Mouse (Mus musculus) kidney, embryonic 15.5 days (tissue): ENCODE data around the gene Msx1. TPM values are rescaled to one million over a fixed set of nuclear protein-coding genes. Genes with fewer than 3 reads are reported as not detected.
"Not testable (repeated sequence)": the region's sequence is repeated elsewhere in the genome, so short reads cannot be mapped to it uniquely, and the experiment has no call there.

Experiments
- ATAC-seq: fragments of 200-750 bp; cut with Nextera tagmentation; replicated peaks from 2 replicates; pipeline ENCODE4 v1.8.0; 2017; ENCODE audit warnings: moderate TSS enrichment; ENCODE audit not compliant: low FRiP score
- H3K27ac ChIP-seq: fragments of 300-500 bp; sonication (generic); 2 replicates; pipeline ENCODE4 v1.5.1; 2015; ENCODE audit warnings: mild to moderate bottlenecking, inconsistent platforms
- H3K27me3 ChIP-seq: fragments of 300-500 bp; sonication (generic); 2 replicates; pipeline ENCODE4 v1.6.1; 2015; ENCODE audit warnings: inconsistent platforms
- H3K36me3 ChIP-seq: fragments of 300-500 bp; sonication (generic); 2 replicates; pipeline ENCODE4 v1.6.1; 2015; ENCODE audit warnings: inconsistent platforms
- H3K4me1 ChIP-seq: fragments of 300-500 bp; sonication (generic); 2 replicates; pipeline ENCODE4 v1.6.1; 2015; ENCODE audit warnings: inconsistent platforms
- H3K4me2 ChIP-seq: fragments of 300-500 bp; sonication (generic); 2 replicates; pipeline ENCODE4 v1.6.1; 2015; ENCODE audit warnings: moderate library complexity, mild to moderate bottlenecking, inconsistent platforms
- H3K4me3 ChIP-seq: fragments of 300-500 bp; sonication (generic); replicated peaks from 2 replicates; pipeline ENCODE4 v1.5.1; 2015; ENCODE audit warnings: mild to moderate bottlenecking, inconsistent platforms
- H3K9ac ChIP-seq: fragments of 300-500 bp; sonication (generic); 2 replicates; pipeline ENCODE4 v1.6.1; 2015; ENCODE audit warnings: mild to moderate bottlenecking, inconsistent platforms
- H3K9me3 ChIP-seq: fragments of 300-500 bp; sonication (generic); replicated peaks from 2 replicates; pipeline ENCODE4 v1.6.1; 2016; ENCODE audit warnings: inconsistent platforms
- WGBS: fragments of 180-500 bp; shearing (Covaris S2); methylation state at CpG from one replicate; pipeline ENCODE4 v1.1.7; 2015; ENCODE audit warnings: mixed read lengths; 5-methylcytosine and 5-hydroxymethylcytosine counted together
- polyA plus RNA-seq: library from polyadenylated mRNA; unstranded; fragments of >200 nt; fragmentation: Nextera tagmentation; extraction: Ambion mirVana; gene quantifications from 2 replicates; pipeline ENCODE4 v1.2.1, GENCODE M21; 2015

Gene Msx1
- polyA plus RNA-seq, 1 experiment from 2014 or later: 2.9 TPM

DNA sequence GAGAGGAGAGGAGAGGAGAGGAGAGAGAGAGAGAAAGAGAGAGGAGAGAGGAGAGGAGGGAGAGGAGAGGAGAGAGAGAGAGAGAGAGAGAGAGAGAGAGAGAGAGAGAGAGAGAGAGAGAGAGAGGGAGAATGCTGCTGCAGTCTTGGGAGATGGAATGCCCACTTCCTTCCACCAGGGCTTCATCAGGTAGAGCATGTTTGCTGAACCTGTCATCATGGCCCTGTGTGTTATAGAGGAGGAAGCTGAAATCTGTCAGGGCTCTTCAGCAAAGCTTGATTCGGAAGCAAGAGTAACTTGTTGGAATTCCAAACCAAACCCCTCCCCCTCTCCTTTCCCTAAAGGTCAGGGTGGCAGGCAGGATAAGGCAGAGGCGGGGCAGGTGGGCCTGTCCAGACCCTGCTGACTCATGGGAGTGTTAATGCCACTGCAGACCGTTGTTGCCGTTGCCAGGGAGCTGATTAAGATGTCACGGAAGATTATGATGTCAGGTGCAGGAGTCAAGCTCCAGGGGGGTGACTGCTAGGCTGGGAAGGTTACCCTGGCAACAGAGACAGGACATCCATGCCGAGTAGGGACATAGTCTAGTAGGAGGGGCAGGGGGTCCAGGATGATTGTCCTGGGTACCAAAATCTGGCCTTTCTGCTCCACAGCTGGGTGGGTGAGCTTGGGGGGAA is 11.3 kb upstream of the Msx1 start:
- no peak for ATAC-seq
- H3K27ac ChIP-seq: no peak overlapping the region
- WGBS: 12% methylated on average over 6 of the region's 6 CpGs
- no peak overlapping the region for H3K4me3 ChIP-seq
- no peaks in the 10 kb centered on the region for H3K36me3 ChIP-seq
- H3K9ac ChIP-seq: no peak overlapping the region
- no peak overlapping the region for H3K4me2 ChIP-seq
- no peaks in the 10 kb centered on the region for H3K9me3 ChIP-seq
- no peaks in the 10 kb centered on the region for H3K4me1 ChIP-seq
- H3K27me3 ChIP-seq: peaks cover 93% of the 10 kb centered on the region

DNA sequence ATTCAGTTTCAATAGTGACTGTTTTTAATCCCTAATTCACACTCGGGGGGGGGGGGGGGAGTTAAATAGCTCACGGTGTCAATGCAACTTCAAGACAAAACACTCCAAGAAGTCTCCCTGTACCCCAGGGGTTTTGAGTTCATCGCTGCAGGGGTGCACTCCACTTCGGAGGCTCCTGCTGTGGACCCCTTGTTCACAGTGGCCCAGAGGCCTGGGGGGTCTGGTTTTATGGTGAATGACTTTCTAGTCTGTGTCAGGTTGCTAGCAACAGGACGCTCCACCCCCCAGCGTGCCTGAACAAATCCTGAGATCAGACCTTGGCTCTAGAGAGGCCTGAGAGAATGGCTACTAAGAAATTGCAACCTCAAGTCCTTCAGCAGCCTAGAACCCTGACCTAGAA is 8.4 kb upstream of the Msx1 start:
- 9% methylated on average over 6 of the region's 6 CpGs for WGBS
- H3K36me3 ChIP-seq: no peaks in the 10 kb centered on the region
- H3K9me3 ChIP-seq: no peaks in the 10 kb centered on the region
- no peaks in the 10 kb centered on the region for H3K4me1 ChIP-seq
- peaks cover 98% of the 10 kb centered on the region for H3K27me3 ChIP-seq
- no peak for ATAC-seq
- no peak overlapping the region for H3K4me2 ChIP-seq
- no peak overlapping the region for H3K4me3 ChIP-seq
- H3K27ac ChIP-seq: no peak overlapping the region
- H3K9ac ChIP-seq: no peak overlapping the region

DNA sequence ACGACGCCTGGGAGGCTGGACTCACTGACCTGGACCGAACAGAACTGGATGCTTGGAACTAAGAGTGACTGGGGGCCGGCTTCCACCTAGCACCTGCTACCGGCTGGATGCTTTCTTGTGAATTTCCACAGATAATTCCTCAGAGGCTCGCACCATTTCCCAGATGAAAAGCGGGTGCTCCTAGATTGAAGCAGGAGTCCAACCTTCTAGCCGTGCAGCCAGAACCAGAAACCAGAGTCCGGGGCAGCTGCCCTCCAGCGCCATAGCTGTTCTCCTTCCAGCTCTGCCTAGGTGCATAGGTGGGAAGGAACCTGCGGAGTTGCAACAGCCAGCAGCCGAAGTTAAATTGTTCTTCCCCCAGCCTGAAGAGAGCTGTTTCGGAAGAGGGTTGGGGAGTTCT is 7.6 kb upstream of the Msx1 start:
- no peaks in the 10 kb centered on the region for H3K36me3 ChIP-seq
- no peak overlapping the region for H3K27ac ChIP-seq
- H3K9ac ChIP-seq: no peak overlapping the region
- no peak for ATAC-seq
- H3K4me3 ChIP-seq: no peak overlapping the region
- 5% methylated on average over 13 of the region's 13 CpGs for WGBS
- no peak overlapping the region for H3K4me2 ChIP-seq
- H3K27me3 ChIP-seq: peaks cover 98% of the 10 kb centered on the region
- no peaks in the 10 kb centered on the region for H3K9me3 ChIP-seq
- H3K4me1 ChIP-seq: peaks cover 6% of the 10 kb centered on the region

DNA sequence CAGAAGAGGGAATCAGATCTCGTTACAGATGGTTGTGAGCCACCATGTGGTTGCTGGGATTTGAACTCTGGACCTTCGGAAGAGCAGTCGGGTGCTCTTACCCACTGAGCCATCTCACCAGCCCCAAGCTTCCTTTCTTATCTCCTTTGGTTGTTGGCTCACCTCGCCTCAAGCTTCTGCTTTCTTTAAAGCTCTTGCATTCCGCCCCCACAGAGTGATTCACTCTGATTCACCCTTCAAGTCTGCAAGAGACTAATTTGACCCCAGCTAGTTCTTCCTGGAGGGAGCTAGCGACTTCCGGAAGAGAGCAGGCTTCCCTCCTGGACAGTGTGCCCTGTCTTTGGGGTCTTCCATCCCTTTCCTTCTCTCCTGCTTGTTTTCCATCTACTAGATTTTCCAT is 6.1 kb upstream of the Msx1 start:
- H3K9me3 ChIP-seq, H3K4me2 ChIP-seq, H3K36me3 ChIP-seq, H3K4me3 ChIP-seq, H3K27ac ChIP-seq, H3K9ac ChIP-seq, ATAC-seq: not testable (repeated sequence)
- 19% methylated on average over 6 of the region's 7 CpGs for WGBS
- Histone ChIP-seq H3K4me1 (peaks cover 13% of the 10 kb centered on the region), H3K27me3 (peaks cover 98% of the 10 kb centered on the region)

DNA sequence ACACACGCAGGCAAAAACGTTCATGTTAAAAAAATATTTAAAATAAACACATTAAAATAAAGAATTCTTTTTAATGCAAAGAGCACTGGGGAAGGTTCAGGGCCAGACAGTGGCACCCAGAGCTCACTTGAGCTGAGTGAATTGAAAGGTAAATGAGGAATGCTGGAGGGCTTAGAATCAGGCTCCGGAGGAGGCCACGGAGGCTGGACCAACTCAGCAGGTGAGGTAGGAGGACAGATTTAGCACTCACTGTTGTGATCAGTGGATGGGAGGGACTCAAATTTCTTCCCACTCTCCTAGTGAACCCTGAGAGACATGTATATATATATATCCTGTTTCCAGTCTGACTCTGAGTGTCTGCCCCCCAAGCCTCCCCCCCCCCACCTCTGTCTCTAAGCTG is 5.5 kb upstream of the Msx1 start:
- Histone ChIP-seq H3K36me3 (no peaks in the 10 kb centered on the region), H3K4me1 (peaks cover 13% of the 10 kb centered on the region), H3K27me3 (peaks cover 100% of the 10 kb centered on the region), H3K4me2 (no peak overlapping the region), H3K27ac (no peak overlapping the region), H3K4me3 (no peak overlapping the region), H3K9ac (no peak overlapping the region), H3K9me3 (no peaks in the 10 kb centered on the region)
- WGBS: 3% methylated on average over 4 of the region's 4 CpGs
- no peak for ATAC-seq

DNA sequence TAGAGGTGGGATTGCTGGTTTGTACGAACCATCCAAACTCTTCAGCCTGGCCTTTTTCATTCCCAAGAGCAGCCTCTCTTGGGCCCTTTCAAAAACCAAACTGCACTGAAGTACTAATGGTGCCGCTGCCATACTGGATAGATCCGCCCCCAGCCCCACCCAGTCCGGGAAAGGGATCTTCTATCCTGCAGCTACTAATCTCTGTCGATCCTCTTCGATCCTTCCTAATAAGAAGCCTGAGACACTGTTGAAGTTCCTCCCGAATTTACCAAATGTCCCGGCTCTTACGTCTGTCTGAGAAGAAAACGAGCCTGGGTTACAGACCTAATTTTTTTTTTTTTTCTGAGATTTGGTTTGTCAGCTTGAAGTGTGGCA is 4.9 kb upstream of the Msx1 start:
- Histone ChIP-seq H3K9ac (no peak overlapping the region), H3K27me3 (peaks cover 100% of the 10 kb centered on the region), H3K4me3 (no peak overlapping the region), H3K4me1 (peaks cover 18% of the 10 kb centered on the region), H3K27ac (no peak overlapping the region), H3K36me3 (no peaks in the 10 kb centered on the region), H3K9me3 (no peaks in the 10 kb centered on the region), H3K4me2 (no peak overlapping the region)
- ATAC-seq: no peak
- WGBS: 2% methylated on average over 10 of the region's 10 CpGs

DNA sequence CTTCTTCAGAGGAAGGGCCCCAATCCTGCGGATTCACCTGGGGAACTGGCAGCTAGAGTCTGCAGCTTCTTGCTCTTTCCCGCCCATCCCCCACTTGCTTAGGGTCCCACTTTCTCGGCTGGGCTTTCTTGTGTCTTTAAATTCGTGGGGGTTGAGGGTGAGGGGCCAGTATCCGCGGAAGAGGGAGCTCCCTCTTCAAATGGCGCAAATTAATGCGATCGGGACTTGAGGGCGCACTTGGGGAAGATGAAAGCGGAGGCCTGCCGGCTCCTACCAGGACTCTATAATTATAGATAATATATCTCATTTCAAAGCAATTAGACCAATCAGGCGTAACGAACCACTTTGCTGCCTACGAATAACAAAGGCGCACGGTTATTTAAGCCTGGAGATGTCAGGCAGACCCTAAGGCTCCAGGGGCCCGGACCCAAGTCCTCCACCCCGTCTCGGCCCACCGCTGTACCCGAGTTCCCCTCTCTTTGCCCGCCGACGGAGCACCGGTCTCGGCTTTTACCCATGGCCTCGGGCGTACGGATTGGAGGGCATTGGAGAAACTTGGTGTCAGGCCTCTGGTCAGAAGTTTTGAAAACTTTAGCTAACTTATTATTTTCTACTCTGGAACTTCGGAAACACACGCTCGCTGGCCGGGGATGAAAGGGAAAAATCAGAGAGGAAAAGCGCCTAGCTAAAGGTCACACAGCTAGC is 4.4 kb upstream of the Msx1 start:
- no peak overlapping the region for H3K4me2 ChIP-seq
- H3K4me1 ChIP-seq: peaks cover 24% of the 10 kb centered on the region
- 1% methylated on average over 35 of the region's 35 CpGs for WGBS
- H3K27ac ChIP-seq: no peak overlapping the region
- H3K4me3 ChIP-seq: no peak overlapping the region
- H3K9ac ChIP-seq: no peak overlapping the region
- peaks cover 100% of the 10 kb centered on the region for H3K27me3 ChIP-seq
- no peak for ATAC-seq
- H3K36me3 ChIP-seq: no peaks in the 10 kb centered on the region
- H3K9me3 ChIP-seq: no peaks in the 10 kb centered on the region

DNA sequence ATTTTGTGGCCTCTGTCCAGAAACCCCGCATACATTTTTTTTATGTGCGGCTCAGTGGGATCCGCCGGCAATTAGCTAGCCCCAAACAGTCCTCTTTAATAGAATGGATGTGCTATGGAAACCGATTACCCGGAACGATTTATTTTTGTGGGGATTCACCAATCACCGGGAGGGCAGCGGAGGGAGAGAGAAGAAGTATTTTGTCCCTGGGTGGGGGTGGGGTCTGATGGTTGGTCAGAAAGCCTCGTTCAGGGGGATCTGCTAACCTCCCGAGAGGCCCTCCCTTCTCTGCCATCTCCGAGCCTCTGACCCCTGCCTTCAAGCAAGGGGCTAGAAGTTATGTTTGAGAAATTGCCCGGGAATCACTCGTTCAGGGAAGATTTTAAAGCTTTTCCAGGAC is 3.6 kb upstream of the Msx1 start:
- Histone ChIP-seq H3K27ac (no peak overlapping the region), H3K27me3 (peaks cover 100% of the 10 kb centered on the region), H3K9me3 (no peaks in the 10 kb centered on the region), H3K9ac (no peak overlapping the region), H3K4me2 (no peak overlapping the region), H3K36me3 (no peaks in the 10 kb centered on the region), H3K4me3 (no peak overlapping the region), H3K4me1 (peaks cover 31% of the 10 kb centered on the region)
- under 1% methylated on average over 14 of the region's 14 CpGs for WGBS
- no peak for ATAC-seq

DNA sequence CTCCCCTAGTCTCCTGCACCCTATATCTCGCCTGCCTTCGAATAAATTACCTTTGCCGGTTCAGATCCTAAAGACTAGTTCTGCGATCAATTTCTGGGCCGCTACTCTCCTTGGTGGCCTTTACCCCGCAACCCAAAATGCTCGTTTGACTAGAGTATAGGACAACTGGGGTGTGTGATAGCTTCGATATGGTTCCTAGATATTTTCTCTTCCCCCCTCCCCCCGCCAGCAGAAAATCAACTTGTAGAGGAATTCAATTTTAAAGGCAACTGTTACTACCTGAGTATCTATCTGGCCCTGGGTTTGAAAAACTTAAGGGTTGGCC is 3.2 kb upstream of the Msx1 start:
- Histone ChIP-seq H3K4me3 (no peak overlapping the region), H3K9ac (no peak overlapping the region), H3K4me2 (peak overlapping the region; percentile 15; the same call in 1 of the 2 replicates), H3K9me3 (no peaks in the 10 kb centered on the region), H3K27ac (no peak overlapping the region), H3K36me3 (no peaks in the 10 kb centered on the region), H3K4me1 (peaks cover 33% of the 10 kb centered on the region), H3K27me3 (peaks cover 100% of the 10 kb centered on the region)
- ATAC-seq: no peak
- 1% methylated on average over 9 of the region's 9 CpGs for WGBS

DNA sequence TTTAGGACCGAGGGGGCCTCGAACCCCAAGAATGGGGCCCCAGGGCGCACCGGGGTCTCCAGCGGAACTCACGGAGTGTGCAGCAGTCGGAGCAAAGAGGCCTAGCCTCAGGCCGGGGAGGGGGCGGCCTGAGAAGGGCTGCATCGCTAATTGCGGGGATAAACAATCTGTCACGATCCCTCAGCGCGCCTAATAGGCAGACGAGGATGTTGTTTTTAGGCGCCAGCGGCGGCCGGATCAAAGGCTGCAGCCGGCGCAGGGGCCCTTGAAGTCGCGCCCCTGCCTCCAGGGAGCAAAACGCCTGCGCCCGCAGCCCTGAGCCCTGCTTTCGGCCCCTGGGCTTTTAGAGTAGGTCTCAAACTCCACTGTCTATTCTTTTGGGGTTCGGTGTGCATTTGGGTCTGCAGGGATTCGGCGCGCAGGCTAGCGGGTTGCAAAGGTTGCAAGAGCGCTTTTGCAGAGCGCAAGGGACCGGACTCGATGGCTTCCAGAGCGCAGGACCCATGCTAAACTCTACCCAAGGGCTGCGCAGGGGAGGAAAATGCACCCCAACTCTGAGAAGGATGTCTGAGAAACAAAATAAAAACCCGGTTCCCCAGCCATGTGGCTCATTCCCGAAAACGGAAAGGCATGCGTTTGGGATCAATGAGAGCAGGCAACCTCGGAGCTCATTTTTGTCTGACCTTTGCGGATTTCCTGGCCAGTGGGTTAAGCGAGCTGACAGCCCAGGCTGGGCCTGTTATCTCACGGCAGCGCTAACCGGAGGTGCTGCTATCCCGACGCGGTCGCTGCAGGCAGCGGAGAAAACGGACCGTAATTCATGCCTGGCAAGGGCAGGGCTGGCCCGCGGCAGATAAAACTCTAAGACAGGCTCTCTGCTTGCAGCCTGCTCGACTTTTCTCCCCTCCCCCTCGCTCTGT is 2.6 kb upstream of the Msx1 start:
- H3K4me1 ChIP-seq: peaks cover 33% of the 10 kb centered on the region
- no peak for ATAC-seq

DNA sequence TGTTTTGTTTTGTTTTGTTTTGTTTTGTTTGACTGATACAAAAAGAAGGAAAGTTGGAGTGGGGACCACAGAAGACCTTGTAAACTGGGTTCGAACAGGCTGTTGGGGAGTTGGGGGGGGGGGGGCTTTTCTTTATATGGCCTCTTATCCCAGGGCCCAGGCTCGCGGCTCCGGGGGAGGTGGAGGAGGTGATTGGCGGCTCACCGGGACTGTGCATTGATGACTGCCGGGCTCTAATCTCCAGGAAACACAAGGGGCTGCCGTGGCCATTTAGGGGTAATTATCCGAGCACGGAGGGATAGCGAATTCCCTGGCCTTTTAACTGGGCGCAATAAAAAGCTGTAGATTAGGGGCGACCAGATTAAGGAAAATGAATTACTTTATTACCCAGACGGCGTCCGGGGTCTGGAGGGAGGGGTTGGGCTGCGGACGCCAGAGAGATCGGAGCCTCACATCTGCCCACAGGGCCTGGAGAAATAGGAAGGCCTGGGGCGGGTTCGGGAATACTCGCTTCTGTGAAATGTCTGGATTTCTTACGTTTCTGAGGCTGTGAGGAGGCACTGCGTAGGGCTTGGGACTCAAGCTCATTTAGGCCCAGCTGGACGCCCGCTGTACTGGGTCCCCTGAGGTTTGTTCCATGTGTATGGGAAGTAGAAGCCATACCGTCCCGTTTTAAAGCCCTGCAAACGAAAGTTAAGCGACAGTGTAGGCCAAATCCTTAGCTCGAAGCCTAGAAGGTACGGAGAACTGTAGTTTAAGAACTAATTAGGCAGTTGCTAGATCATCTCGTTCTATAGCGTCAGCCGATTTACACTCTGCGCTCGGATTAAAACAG is 1.4 kb upstream of the Msx1 start:
- H3K4me2 ChIP-seq: no peak overlapping the region
- no peak overlapping the region for H3K9ac ChIP-seq
- H3K4me3 ChIP-seq: no peak overlapping the region
- H3K27me3 ChIP-seq: peaks cover 100% of the 10 kb centered on the region
- H3K36me3 ChIP-seq: no peaks in the 10 kb centered on the region
- H3K9me3 ChIP-seq: no peaks in the 10 kb centered on the region
- peaks cover 38% of the 10 kb centered on the region for H3K4me1 ChIP-seq
- under 1% methylated on average over 37 of the region's 37 CpGs for WGBS
- no peak overlapping the region for H3K27ac ChIP-seq
- no peak for ATAC-seq

More for the DNA sequence above, 2.6 kb upstream of the Msx1 start:
- H3K9ac ChIP-seq: no peak overlapping the region
- H3K4me3 ChIP-seq: no peak overlapping the region
- H3K36me3 ChIP-seq: no peaks in the 10 kb centered on the region
- peaks cover 100% of the 10 kb centered on the region for H3K27me3 ChIP-seq
- H3K9me3 ChIP-seq: no peaks in the 10 kb centered on the region
- no peak overlapping the region for H3K27ac ChIP-seq
- peak overlapping the region; percentile 15; the same call in 1 of the 2 replicates for H3K4me2 ChIP-seq
- WGBS: under 1% methylated on average over 59 of the region's 59 CpGs
